Mouse (Mus musculus): ENCODE measurements around the gene Slc16a8.

Gene Slc16a8

GRCm38 (mm10) chr15:79216191-79216590 is 38.4 kb downstream of the Slc16a8 start:
- no peak for DNase-seq (ENCODE audit: low read depth, low spot score)

DNA sequence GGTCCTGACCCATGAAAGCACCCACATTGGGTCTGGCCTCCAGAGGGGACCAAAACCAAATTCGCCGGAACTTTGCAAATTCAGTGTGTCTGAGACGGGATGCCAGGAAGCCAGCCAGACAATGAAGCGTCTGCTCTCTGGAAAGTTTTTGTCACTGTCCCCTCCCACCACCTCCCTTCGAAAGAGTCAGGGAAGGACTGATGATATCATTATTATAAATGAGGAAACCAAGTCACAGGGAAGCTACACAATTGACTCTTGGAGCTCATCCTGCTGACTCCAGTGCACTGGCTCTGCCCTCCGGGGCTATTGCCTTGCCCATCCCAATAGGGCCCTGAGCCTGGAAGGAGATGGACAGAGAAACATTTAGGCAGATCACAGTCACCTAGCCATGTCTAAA is 41.0 kb downstream of the Slc16a8 start:
- no peak for DNase-seq (ENCODE audit: low read depth, low spot score)

DNA sequence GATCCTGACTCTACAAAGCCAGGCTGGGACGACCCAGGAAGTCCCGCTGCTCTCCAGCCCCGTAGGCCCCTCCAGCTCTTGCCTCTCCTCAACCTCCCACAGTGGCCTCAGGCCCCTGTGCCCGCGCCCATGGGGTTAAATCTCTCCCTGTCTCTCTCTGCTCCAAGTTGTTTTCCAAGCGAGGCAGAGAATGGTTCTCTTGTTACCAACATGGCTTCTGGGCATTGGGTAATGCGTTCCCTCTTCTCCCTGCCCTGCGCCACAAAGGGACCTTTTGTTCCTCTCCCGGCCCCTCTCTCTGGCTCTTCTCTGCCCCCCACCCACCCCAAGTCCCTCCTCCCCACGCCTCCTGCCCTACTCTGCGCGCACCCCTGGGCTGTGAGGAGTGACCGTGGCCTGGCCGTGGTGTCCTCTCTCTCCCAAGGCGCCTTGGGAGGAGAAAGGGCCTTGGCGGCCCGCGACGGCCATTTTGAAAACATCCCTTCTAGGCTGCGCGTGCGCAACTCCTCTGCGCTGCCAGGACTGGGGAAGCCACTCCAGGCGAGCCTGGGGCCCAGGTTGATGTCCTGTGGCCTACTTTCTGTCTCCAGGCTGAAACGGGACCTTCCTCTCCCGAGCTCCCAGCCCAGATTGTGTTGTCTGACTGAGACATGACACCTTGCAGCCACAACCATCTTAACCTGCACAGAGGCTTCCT is 41.7 kb downstream of the Slc16a8 start:
- no peak for DNase-seq (ENCODE audit: low read depth, low spot score)

GRCm38 (mm10) chr15:79210357-79210756 is 44.2 kb downstream of the Slc16a8 start:
- DNase-seq (ENCODE audit: low read depth, low spot score): no peak

- DNase-seq (ENCODE audit: low read depth, low spot score): no peak
Observed at GRCm38 (mm10) chr15:79208758-79209439, 45.7 kb downstream of the Slc16a8 start.

- no peak for DNase-seq (ENCODE audit: low read depth, low spot score)
Observed at GRCm38 (mm10) chr15:79208211-79208610, 46.4 kb downstream of the Slc16a8 start.

DNA sequence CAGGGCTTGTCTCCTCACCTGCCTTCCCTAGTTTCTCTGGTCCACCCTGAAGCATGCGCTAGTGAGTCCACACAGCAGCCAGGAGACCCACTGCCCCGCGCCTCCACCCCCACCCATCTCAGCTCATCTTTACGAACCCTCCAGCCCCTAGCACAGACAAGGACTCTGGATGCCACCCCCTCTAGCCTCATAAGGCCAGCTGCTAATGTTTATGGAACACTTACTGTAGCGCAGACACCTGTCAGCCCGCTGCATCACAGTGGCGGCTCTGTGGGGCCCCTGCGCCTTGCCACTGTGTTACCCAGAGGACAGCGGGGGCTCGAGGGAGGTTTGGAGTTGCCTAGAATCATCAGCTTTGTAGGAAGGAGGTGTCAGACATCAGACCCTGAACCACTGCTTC is 52.0 kb downstream of the Slc16a8 start:
- no peak for DNase-seq (ENCODE audit: low read depth, low spot score)

GRCm38 (mm10) chr15:79201491-79202150 is 52.9 kb downstream of the Slc16a8 start:
- DNase-seq (ENCODE audit: low read depth, low spot score): peak; percentile 26

Data from forelimb bud, embryonic 11.5 days (tissue).